Mouse (Mus musculus) gonadal fat pad, adult 2 months (tissue): ENCODE results near the gene Spx. TPM values are rescaled to one million over a fixed set of nuclear protein-coding genes. Genes with fewer than 3 reads are reported as not detected.

Experiments
- DNase-seq: peaks from one replicate; pipeline ENCODE4 v3.0.0-alpha.2; 2012; ENCODE audit warnings: low read depth
- polyA plus RNA-seq: library from polyadenylated mRNA; depleted of rRNA; stranded (reverse); fragments of >200 nt; gene quantifications from 2 replicates; pipeline ENCODE4 v1.2.3, GENCODE M21; 2012; rRNA removed

Gene Spx
- polyA plus RNA-seq, 1 experiment = 1.7 TPM

GRCm38 (mm10) chr6:142429072-142429471 lies 15.8 kb downstream of the Spx start:
- no peak for DNase-seq

- DNase-seq = no peak
Measured at GRCm38 (mm10) chr6:142451381-142451780, 38.1 kb downstream of the Spx start.

GRCm38 (mm10) chr6:142453311-142453710 lies 40.1 kb downstream of the Spx start:
- no peak for DNase-seq

GRCm38 (mm10) chr6:142455314-142455996 lies 42.2 kb downstream of the Spx start:
- no peak for DNase-seq

- no peak for DNase-seq
Measured at GRCm38 (mm10) chr6:142458010-142458409, 44.8 kb downstream of the Spx start.

- no peak for DNase-seq
Measured at GRCm38 (mm10) chr6:142459017-142459678, 45.9 kb downstream of the Spx start.

- DNase-seq = no peak
Measured at GRCm38 (mm10) chr6:142462194-142462593, 49.0 kb downstream of the Spx start.

Other genes with a start within 250 kb of the Spx start
- 0.20 TPM in 1 of 2 replicates, not detected in the other for gene Slco1a6, start 204.9 kb upstream of the Spx start, polyA plus RNA-seq
- gene Iapp, start 115.0 kb upstream of the Spx start, polyA plus RNA-seq = 3.8 and 5.5 TPM in 2 replicates
- gene Slco1a5, start 90.5 kb upstream of the Spx start, polyA plus RNA-seq = 3.7 and 3.8 TPM in 2 replicates
- gene Pyroxd1, start 67.8 kb upstream of the Spx start, polyA plus RNA-seq = 6.2 and 6.6 TPM in 2 replicates
- 8.7 and 9.1 TPM in 2 replicates for gene Recql, start 26.4 kb upstream of the Spx start, polyA plus RNA-seq
- gene Golt1b, start 26.2 kb upstream of the Spx start, polyA plus RNA-seq = 14.3 and 19.2 TPM in 2 replicates
- gene Gys2, start 59.7 kb downstream of the Spx start, polyA plus RNA-seq = 5.6 and 19.9 TPM in 2 replicates
- 275 and 419 TPM in 2 replicates for gene Ldhb, start 94.5 kb downstream of the Spx start, polyA plus RNA-seq
- 16.9 and 22.6 TPM in 2 replicates for gene Kcnj8, start 158.2 kb downstream of the Spx start, polyA plus RNA-seq